ENCODE assay signal across 7 mouse cellular contexts in the genomic region with DNA sequence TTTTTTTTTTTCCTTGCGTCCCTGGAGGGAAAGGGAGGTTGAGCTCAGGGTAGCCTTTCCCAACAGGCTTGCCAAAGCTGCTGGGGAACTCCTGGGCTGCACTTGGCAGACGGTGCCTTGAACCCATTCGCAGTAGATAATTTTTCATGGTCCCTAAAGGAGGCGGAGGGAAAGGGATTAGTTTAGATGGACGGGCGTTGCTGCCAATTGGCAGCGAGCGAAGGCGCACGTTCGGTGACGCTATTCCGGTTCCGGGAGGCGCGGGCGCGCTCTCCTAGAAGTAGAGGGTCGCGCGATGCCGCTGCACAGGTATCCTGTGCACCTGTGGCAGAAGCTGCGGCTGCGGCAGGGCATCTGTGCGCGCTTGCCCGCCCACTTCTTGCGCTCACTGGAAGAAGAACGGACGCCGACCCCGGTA. TPM values are rescaled to one million over a fixed set of nuclear protein-coding genes. Genes with fewer than 3 reads are reported as not detected.
A peak's percentile ranks its signal among the peaks of the same experiment; 100 is the strongest.
DNase-seq lines count a peak whose midpoint lies in the region; ATAC-seq lines count a peak whose summit lies in the region.

Gene Mrpl28, plus strand, starts transcription at position 234 of the 418 bp plus-strand sequence.

- under 1% methylated on average over 32 of the region's 32 CpGs for WGBS in embryonic facial prominence, embryonic 11.5 days
- WGBS in limb, embryonic 10.5 days: under 1% methylated on average over 32 of the region's 32 CpGs
- under 1% methylated on average over 32 of the region's 32 CpGs for WGBS in midbrain, embryonic 13.5 days

- H3K9ac ChIP-seq in embryonic facial prominence, embryonic 11.5 days (replicated peaks; ENCODE audit: low read length): peak within 1 kb of the TSS; percentile 56
- H3K9ac ChIP-seq in midbrain, embryonic 13.5 days (replicated peaks): peak within 1 kb of the TSS; percentile 81

- peak; percentile 81 for ATAC-seq in embryonic facial prominence, embryonic 11.5 days (replicated peaks; ENCODE audit: insufficient number of reproducible peaks, low FRiP score, low TSS enrichment, low read depth)
- ATAC-seq in granulocyte monocyte progenitor cell, adult 5-6 weeks (replicated peaks; ENCODE audit: poor library complexity, severe bottlenecking): peak; percentile 86
- peak; percentile 91 for ATAC-seq in midbrain, embryonic 13.5 days

- H3K9me3 ChIP-seq in embryonic facial prominence, embryonic 11.5 days (replicated peaks; ENCODE audit: control insufficient read depth, low read length): no peaks in the 10 kb centered on the region
- no peaks in the 10 kb centered on the region for H3K9me3 ChIP-seq in limb, embryonic 10.5 days (replicated peaks)
- H3K9me3 ChIP-seq in midbrain, embryonic 13.5 days: no peaks in the 10 kb centered on the region

- H3K4me1 ChIP-seq in embryonic facial prominence, embryonic 11.5 days (ENCODE audit: control insufficient read depth, insufficient read depth, low read length): peaks cover 6% of the 10 kb centered on the region; the same call in 1 of the 2 replicates
- peaks cover 29% of the 10 kb centered on the region for H3K4me1 ChIP-seq in limb, embryonic 10.5 days
- peaks cover 23% of the 10 kb centered on the region for H3K4me1 ChIP-seq in midbrain, embryonic 13.5 days (replicated peaks)

- DNase-seq in adrenal gland, postnatal 14 days: peak; percentile 94
- peak; percentile 97 for DNase-seq in embryonic facial prominence, embryonic 11.5 days (ENCODE audit: low spot score)
- peak; percentile 89 for DNase-seq in kidney, adult 11 months
- peak; percentile 97 for DNase-seq in limb, embryonic 10.5 days (ENCODE audit: low spot score)
- peak; percentile 75 for DNase-seq in spleen, adult 12 weeks (ENCODE audit: low spot score)

- H3K36me3 ChIP-seq in embryonic facial prominence, embryonic 11.5 days (replicated peaks; ENCODE audit: control insufficient read depth, insufficient read depth, low read depth, low read length): peaks cover 6% of the 10 kb centered on the region
- H3K36me3 ChIP-seq in limb, embryonic 10.5 days: peaks cover 39% of the 10 kb centered on the region
- H3K36me3 ChIP-seq in midbrain, embryonic 13.5 days: peaks cover 31% of the 10 kb centered on the region

- H3K4me2 ChIP-seq in embryonic facial prominence, embryonic 11.5 days (ENCODE audit: low read depth, low read length): peak within 1 kb of the TSS; percentile 79
- H3K4me2 ChIP-seq in midbrain, embryonic 13.5 days (replicated peaks): peak within 1 kb of the TSS; percentile 93

- peak within 1 kb of the TSS; percentile 64 for H3K4me3 ChIP-seq in embryonic facial prominence, embryonic 11.5 days (ENCODE audit: low read depth, low read length)
- H3K4me3 ChIP-seq in limb, embryonic 10.5 days: peak within 1 kb of the TSS; percentile 95
- H3K4me3 ChIP-seq in midbrain, embryonic 13.5 days (replicated peaks): peak within 1 kb of the TSS; percentile 75

- no peak within 1 kb of the TSS for H3K27ac ChIP-seq in embryonic facial prominence, embryonic 11.5 days (replicated peaks; ENCODE audit: low read depth, low read length)
- peak within 1 kb of the TSS; percentile 81 for H3K27ac ChIP-seq in limb, embryonic 10.5 days
- no peak within 1 kb of the TSS for H3K27ac ChIP-seq in midbrain, embryonic 13.5 days

- H3K27me3 ChIP-seq in embryonic facial prominence, embryonic 11.5 days (ENCODE audit: control insufficient read depth, insufficient read depth, low read length): no peaks in the 10 kb centered on the region
- peaks cover 13% of the 10 kb centered on the region for H3K27me3 ChIP-seq in limb, embryonic 10.5 days (ENCODE audit: low read depth, poor library complexity, severe bottlenecking)
- peaks cover 21% of the 10 kb centered on the region for H3K27me3 ChIP-seq in midbrain, embryonic 13.5 days

RNA-seq across cellular contexts. Expression of gene Mrpl28, which starts in this region (rescaled TPM):
- total RNA-seq in adrenal gland, postnatal 14 days (2021): 77.5 and 87.3 TPM in 2 replicates
- polyA plus RNA-seq in embryonic facial prominence, embryonic 11.5 days (2014; fragmentation: Nextera tagmentation; extraction: Ambion mirVana): 250 and 261 TPM in 2 replicates
- 61.7 and 90.4 TPM in 2 replicates for total RNA-seq in granulocyte monocyte progenitor cell, adult 5-6 weeks (2014; fragmentation: Nextera tagmentation)
- total RNA-seq in granulocyte monocyte progenitor cell, adult 5-6 weeks (2017): 47.1 and 68.9 TPM in 2 replicates
- polyA plus RNA-seq in limb, embryonic 10.5 days (2016; fragmentation: Nextera tagmentation; extraction: Ambion mirVana): 302 and 336 TPM in 2 replicates
- 182 and 191 TPM in 2 replicates for polyA plus RNA-seq in midbrain, embryonic 13.5 days (2015; fragmentation: Nextera tagmentation; extraction: Ambion mirVana)
